Mouse (Mus musculus) thymus, postnatal 0 days (tissue): ENCODE measurements at regions not wholly inside any gene's neighbourhood (a gene's known extent, or its start where the extent isn't known, plus 50 kb on each side); places are given as distances from the start of the nearest gene placed in this dataset.

Experiments used
- DNase-seq: peaks from one replicate; pipeline ENCODE4 v3.0.0-alpha.2; 2015; ENCODE audit warnings: low spot score

DNA sequence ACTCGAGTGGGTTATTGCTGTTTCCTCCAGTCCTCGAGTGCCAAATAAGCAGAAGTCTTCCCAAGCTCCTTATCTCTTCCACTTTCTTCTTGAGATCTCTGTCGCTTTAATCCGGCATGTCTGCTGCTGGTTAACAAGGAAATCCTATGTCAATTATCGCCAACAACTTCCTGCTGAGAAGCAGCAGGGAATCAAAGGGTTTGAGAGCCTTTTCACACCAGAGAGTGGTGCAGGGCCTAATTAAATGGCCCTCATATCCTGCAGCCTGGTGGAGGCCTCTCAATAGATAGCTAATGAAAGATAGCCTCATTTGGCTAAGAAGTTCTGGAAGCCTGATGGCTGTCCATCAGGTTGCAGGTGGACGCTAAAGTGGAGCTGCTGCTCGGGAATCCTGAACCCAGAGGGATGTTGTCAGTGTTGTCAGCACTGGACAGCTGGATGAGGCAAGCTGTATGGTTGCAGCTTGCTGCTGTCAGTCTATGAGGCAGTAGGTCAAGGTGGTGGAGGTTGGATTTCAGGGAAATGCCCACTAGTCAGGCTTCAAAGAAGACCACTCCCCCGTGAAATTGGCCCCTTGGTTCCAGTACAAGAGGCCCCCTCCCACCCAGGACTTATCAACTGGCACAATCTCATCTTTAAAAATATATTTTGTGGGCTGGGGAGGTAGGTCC, 225.5 kb downstream of the Rab11fip2 start:
- no peak for DNase-seq

DNA sequence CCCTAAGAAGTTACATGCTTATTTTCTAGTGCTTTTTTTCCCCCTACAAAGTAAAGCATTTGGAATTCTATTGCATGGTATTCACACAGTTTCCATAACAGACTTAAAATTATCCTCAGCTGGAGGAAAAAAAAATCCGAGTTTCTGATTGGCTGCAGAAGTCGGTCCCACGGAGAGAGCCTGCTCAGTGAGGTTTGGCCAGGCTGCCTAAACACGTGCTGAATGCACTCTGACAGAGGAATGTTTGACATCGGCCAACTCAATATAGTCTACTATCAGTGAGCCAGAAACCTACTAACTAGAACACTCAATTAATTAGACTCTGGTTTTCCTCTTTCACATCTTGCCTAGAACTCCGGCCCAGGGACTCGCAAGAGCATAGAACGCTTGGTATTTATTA, 204.9 kb downstream of the Rab11fip2 start:
- DNase-seq, result no peak

- DNase-seq, result peak; percentile 23
These were observed 200.5 kb downstream of the Rab11fip2 start for GRCm38 (mm10) chr19:59742946-59743345.

DNA sequence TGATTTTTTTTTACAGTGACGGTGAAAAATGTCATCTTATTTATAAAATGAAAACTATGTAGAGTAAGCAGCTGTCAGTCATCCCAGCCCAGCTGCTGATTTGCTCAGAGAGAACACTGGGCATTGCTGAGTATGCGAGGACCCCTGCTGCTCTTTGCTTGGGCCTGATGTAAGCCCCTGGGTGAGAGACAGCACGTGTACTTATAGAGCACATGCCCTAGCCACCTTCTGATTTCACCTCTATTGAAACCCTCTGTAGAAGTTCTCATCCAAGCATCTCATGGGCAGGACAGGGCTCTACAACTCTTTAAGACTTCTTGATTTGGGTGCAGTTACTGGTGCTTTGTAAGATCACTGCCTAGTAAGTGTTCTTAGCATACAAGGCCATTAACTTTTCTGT, 182.2 kb downstream of the Rab11fip2 start:
- no peak for DNase-seq

- no peak for DNase-seq
These were observed 158.9 kb downstream of the Rab11fip2 start for GRCm38 (mm10) chr19:59784401-59785046.

DNA sequence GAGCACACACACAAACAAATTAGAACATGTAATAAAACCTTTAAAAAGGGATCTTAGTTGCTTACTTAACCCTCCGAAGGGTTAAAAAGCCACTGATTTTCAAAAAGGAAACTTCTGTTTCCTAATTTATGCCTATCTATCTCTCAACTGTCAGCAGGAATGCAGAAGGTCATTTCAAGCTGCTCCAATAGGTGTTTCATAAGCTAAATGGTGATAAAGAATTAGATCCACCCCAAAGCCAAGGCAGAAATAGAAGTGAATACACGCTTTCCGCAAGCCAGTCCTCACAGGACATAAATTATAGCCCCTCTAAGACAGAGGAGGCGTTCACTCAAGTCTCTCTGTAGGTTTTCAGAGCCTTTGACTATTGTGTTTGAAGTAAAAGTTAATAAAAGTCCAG, 112.2 kb downstream of the Rab11fip2 start:
- DNase-seq, result no peak

- no peak for DNase-seq
These were observed 106.3 kb downstream of the Rab11fip2 start for GRCm38 (mm10) chr19:59837138-59837537.

DNA sequence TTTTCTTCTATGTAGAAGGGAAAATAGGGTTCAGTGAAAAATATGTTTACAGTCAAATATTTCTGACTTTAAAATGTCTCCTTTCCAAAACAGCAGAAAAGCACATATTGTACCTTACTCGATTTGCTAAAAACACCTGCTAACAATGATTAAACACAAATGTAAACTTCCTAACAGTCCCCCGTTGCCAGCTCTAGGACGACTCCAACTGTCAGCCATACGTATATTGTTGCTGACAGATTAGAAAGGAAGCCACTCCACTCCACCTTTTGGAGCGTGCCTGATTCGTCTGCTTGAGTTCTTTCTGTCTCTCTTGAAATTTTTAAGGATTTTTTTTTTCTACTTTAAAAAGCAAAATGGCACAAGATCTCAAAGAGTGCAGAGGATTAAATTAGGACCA, 105.8 kb downstream of the Rab11fip2 start:
- DNase-seq, result no peak

- DNase-seq, result no peak
These were observed 99.2 kb downstream of the Rab11fip2 start for GRCm38 (mm10) chr19:59844270-59844669.

GRCm38 (mm10) chr19:59846807-59847206, 96.6 kb downstream of the Rab11fip2 start:
- DNase-seq, result no peak

- no peak for DNase-seq
These were observed 92.8 kb downstream of the Rab11fip2 start for GRCm38 (mm10) chr19:59850696-59851095.

DNA sequence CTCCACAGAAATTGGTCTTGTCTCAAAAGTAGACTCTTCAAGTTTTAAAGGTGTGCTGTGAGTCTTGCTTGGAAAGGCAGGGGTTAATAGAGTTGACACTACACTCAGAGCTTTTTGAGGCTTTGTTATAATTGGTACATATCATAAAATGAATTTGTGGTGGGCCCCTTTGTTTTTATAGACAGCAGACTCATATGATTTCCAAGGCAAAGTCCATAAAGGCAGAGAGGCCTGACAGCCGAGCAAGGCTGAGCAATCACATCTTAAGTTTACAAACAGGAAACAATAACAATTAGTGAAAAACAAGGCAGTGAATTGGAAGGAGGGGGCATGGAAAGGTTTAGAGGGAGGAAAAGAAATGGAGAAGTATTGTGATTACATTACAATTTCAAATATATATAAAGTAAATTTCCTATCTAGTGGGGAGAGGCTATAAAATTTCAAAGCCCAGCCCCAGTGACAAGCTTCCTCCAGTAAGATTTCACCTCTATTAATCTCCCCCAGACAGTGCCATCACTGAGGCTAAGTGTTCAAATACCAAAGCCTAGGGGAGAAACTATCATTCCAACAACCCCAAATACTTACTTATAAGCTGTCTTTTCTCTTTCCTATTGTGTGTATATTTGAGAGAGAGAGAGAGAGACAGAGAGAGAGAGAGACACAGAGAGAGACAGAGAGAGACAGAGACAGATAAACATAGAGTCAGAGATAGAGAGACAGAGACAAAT, 91.3 kb downstream of the Rab11fip2 start:
- no peak for DNase-seq
